Mouse (Mus musculus): ENCODE data around the gene Edem3. TPM values are rescaled to one million over a fixed set of nuclear protein-coding genes. Genes with fewer than 3 reads are reported as not detected.
A peak's percentile ranks its signal among the peaks of the same experiment; 100 is the strongest.

Gene Edem3
- polyA plus RNA-seq, 1 experiment: 7.2 TPM

DNA sequence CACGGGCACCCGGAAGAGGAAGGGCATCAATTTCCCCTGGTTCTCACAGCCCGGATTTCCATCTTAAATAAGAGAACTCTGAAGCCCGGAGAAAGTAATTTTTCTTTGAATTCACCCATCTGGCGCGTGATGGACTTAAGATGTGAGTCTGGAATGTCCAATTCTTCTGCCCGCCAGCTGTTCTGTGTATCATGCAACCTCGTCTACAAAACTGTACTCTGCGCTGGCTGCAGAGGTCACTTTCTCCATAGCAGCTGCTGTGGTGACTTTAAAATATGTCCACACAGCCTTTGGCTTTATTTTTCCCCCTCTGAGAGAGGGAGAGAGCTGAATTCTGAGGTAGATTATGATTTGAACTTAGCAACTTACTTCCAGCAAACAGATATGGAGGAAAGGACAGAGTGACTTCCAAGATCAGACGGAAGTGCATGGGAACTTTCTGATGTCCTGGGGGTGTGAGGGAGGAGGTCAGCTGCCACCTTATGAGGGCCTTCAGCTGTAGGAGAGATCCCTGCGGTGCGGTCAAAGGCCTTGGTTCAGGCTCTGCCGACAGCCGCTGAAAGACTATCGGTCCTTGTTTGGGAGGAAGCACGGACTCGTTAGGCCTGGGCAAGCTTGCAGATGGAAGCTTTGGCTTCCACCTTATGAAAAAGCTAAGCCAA is 108.1 kb downstream of the Edem3 start:
- WGBS: 75% methylated on average over 17 of the region's 17 CpGs
- Histone ChIP-seq H3K4me1 (ENCODE audit: control insufficient read depth, insufficient read depth, insufficient read length, low read length) (peaks cover 3% of the 10 kb centered on the region; the same call in 1 of the 2 replicates), H3K4me3 (ENCODE audit: low read depth, low read length) (no peak overlapping the region), H3K27ac (ENCODE audit: insufficient read depth, low read depth, low read length) (0 out of 2 replicates have a peak overlapping the region, but pooled peaks have one; percentile 4), H3K36me3 (ENCODE audit: control insufficient read depth, insufficient read depth, low read length) (no peaks in the 10 kb centered on the region), H3K27me3 (ENCODE audit: control insufficient read depth, insufficient read depth, low read length) (no peaks in the 10 kb centered on the region)
- no peak for TF ChIP-seq CTCF (IDR thresholded peaks at IDR 0.05; ENCODE audit: extremely low read depth, insufficient read length, insufficient replicate concordance, low read depth, low read length)
- no peak for TF ChIP-seq POLR2A (IDR thresholded peaks at IDR 0.05; ENCODE audit: low read depth, low read length)

DNA sequence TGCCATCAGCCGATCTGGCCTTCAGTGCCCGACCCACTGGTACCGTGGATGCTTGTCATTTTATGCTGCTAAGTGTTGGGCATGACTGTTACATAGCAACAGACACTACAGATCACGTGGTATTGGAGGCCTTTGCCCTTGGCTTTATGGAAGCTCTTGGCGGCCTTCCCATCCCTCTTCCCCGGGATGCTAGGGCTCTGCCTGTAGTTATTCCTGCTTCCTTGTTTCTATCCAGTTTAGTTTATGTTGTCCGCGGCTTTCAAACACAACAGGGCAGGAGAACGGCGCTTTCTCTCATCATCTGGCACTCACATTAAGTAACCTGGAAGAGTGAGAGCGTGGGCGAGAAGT is 108.6 kb downstream of the Edem3 start:
- Histone ChIP-seq H3K36me3 (ENCODE audit: control insufficient read depth, insufficient read depth, low read length) (no peaks in the 10 kb centered on the region), H3K27me3 (ENCODE audit: control insufficient read depth, insufficient read depth, low read length) (no peaks in the 10 kb centered on the region), H3K27ac (ENCODE audit: insufficient read depth, low read depth, low read length) (0 out of 2 replicates have a peak overlapping the region, but pooled peaks have one; percentile 4), H3K4me3 (ENCODE audit: low read depth, low read length) (no peak overlapping the region), H3K4me1 (ENCODE audit: control insufficient read depth, insufficient read depth, insufficient read length, low read length) (peaks cover 3% of the 10 kb centered on the region; the same call in 1 of the 2 replicates)
- 61% methylated on average over 12 of the region's 12 CpGs for WGBS
- TF ChIP-seq CTCF (IDR thresholded peaks at IDR 0.05; ENCODE audit: extremely low read depth, insufficient read length, insufficient replicate concordance, low read depth, low read length) (no peak), POLR2A (IDR thresholded peaks at IDR 0.05; ENCODE audit: low read depth, low read length) (no peak)

DNA sequence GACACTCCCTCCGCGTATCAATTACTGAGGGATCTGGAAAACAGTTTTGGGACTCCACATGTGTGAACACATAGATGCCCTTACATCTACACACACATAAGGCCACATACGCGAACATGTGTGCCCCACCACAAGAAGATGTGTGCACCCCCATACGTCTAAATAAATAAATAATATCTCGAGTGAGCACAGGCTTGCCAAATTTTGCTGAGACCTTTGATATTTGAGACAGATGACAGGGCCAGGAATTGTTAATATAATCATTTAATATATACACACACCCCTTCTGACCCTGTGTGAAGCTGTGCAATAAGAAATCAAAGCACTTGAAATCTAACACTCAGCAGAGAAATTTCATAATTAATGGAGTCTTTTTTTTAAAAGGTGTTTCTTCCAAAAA is 109.2 kb downstream of the Edem3 start:
- H3K27me3 ChIP-seq (ENCODE audit: control insufficient read depth, insufficient read depth, low read length): no peaks in the 10 kb centered on the region
- WGBS: 87% methylated on average over 6 of the region's 6 CpGs
- no peak overlapping the region for H3K4me3 ChIP-seq (ENCODE audit: low read depth, low read length)
- peaks cover 3% of the 10 kb centered on the region; the same call in 1 of the 2 replicates for H3K4me1 ChIP-seq (ENCODE audit: control insufficient read depth, insufficient read depth, insufficient read length, low read length)
- H3K27ac ChIP-seq (ENCODE audit: insufficient read depth, low read depth, low read length): no peak overlapping the region
- H3K36me3 ChIP-seq (ENCODE audit: control insufficient read depth, insufficient read depth, low read length): no peaks in the 10 kb centered on the region
- TF ChIP-seq CTCF (IDR thresholded peaks at IDR 0.05; ENCODE audit: extremely low read depth, insufficient read length, insufficient replicate concordance, low read depth, low read length): no peak
- no peak for TF ChIP-seq POLR2A (IDR thresholded peaks at IDR 0.05; ENCODE audit: low read depth, low read length)

Other genes starting within 250 kb of the Edem3 start
- 1.6 TPM in 2 replicates for gene Fam129a, start 184.2 kb upstream of the Edem3 start, polyA plus RNA-seq (2012; rRNA removed)

Measured in small intestine, adult 2 months (tissue).